Mouse (Mus musculus) ES-Bruce4 (cell line): ENCODE data around the gene Rdh5. TPM values are rescaled to one million over a fixed set of nuclear protein-coding genes. Genes with fewer than 3 reads are reported as not detected.

ENCODE experiments used
- H3K27ac ChIP-seq: 2 replicates; pipeline ENCODE4 v1.5.1; 2012; ENCODE audit warnings: low read length, inconsistent platforms; ENCODE audit not compliant: insufficient read depth
- H3K27me3 ChIP-seq: 2 replicates; pipeline ENCODE4 v1.6.1; 2012; ENCODE audit warnings: mild to moderate bottlenecking, low read length, inconsistent platforms; ENCODE audit not compliant: control insufficient read depth, poor library complexity, insufficient read depth, severe bottlenecking
- H3K36me3 ChIP-seq: 2 replicates; pipeline ENCODE4 v1.6.1; 2012; ENCODE audit warnings: inconsistent platforms, mild to moderate bottlenecking, low read length, moderate library complexity; ENCODE audit not compliant: control insufficient read depth, poor library complexity, insufficient read depth, severe bottlenecking
- H3K4me1 ChIP-seq: one replicate; pipeline ENCODE4 v1.8.1; 2011; ENCODE audit warnings: low read length; ENCODE audit not compliant: control insufficient read depth, insufficient read depth
- H3K4me3 ChIP-seq: 2 replicates; pipeline ENCODE4 v1.5.1; 2011; ENCODE audit warnings: low read depth, mild to moderate bottlenecking, low read length
- H3K9ac ChIP-seq: 2 replicates; pipeline ENCODE4 v1.6.1; 2012; ENCODE audit warnings: low read depth, mild to moderate bottlenecking, inconsistent platforms; ENCODE audit not compliant: poor library complexity, severe bottlenecking
- H3K9me3 ChIP-seq: replicated peaks from 2 replicates; pipeline ENCODE4 v1.6.1; 2012; ENCODE audit warnings: mild to moderate bottlenecking, low read length, inconsistent platforms; ENCODE audit not compliant: control insufficient read depth, poor library complexity, insufficient read depth, severe bottlenecking
- CTCF ChIP-seq: IDR thresholded peaks from one replicate; pipeline ENCODE4 v1.8.1; 2011; ENCODE audit warnings: low read depth, low read length
- EP300 ChIP-seq: IDR thresholded peaks from 2 replicates; pipeline ENCODE4 v1.6.1; 2011; ENCODE audit warnings: low read depth, low read length; ENCODE audit not compliant: insufficient read depth
- POLR2A ChIP-seq: IDR thresholded peaks from one replicate; pipeline ENCODE4 v1.8.1; 2011; ENCODE audit warnings: low read length; ENCODE audit not compliant: insufficient read depth
- polyA plus RNA-seq: library from polyadenylated mRNA; stranded (reverse); fragments of >200 nt; gene quantifications from 2 replicates; pipeline ENCODE4 v1.2.4, GENCODE M21; 2011; ENCODE audit warnings: low read depth; ENCODE audit not compliant: missing spikeins, insufficient read depth, insufficient read length

Gene Rdh5
- polyA plus RNA-seq, 1 experiment, result 3.5 TPM

DNA sequence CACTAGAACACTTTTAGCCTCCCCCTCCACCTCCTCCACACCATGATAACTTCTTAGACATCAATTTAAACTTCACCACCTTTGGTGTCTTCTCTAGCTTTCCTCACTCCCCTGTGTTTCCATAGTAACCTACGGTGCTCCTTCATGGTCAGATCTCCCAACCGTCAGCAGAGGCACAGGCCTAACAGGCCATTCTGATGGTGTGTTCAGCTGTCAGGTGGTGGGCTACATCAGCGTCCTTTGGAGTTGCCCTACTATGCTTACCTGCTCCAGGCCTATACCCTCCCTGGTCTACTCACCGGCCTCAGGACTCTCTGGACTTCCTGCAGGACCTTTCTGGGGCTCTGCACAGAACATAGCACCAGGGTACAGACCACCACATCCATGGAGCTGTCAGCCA, 37.5 kb upstream of the Rdh5 start:
- Histone ChIP-seq H3K27ac (no peak overlapping the region), H3K27me3 (no peaks in the 10 kb centered on the region), H3K36me3 (no peaks in the 10 kb centered on the region), H3K9ac (no peak overlapping the region), H3K4me1 (no peaks in the 10 kb centered on the region), H3K9me3 (no peaks in the 10 kb centered on the region), H3K4me3 (no peak overlapping the region)
- TF ChIP-seq CTCF (no peak), POLR2A (no peak), EP300 (no peak)

DNA sequence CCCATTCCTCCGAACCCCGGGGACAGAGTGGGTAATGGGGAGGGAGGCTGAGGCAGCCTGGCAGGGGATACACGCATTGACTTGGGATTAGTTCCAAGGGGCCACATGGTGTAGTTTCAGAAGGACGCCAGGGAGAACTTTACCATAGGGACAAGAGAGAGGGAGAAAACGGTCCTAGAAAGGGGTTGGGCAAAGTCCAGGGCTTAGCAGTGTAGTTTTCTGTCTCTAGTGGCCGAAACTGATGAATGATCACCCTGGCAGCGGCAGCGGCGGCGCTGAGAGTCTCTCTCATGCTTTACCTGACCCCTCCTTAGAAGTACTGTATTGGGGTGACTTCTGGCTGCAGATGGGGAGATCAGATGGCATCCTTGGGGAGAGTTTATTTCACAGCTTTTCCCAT, 35.7 kb upstream of the Rdh5 start:
- TF ChIP-seq POLR2A, result no peak
- TF ChIP-seq EP300, result no peak
- no peak for TF ChIP-seq CTCF
- Histone ChIP-seq H3K9ac (no peak overlapping the region), H3K4me3 (no peak overlapping the region), H3K4me1 (no peaks in the 10 kb centered on the region), H3K27me3 (no peaks in the 10 kb centered on the region), H3K27ac (no peak overlapping the region), H3K9me3 (no peaks in the 10 kb centered on the region), H3K36me3 (no peaks in the 10 kb centered on the region)

DNA sequence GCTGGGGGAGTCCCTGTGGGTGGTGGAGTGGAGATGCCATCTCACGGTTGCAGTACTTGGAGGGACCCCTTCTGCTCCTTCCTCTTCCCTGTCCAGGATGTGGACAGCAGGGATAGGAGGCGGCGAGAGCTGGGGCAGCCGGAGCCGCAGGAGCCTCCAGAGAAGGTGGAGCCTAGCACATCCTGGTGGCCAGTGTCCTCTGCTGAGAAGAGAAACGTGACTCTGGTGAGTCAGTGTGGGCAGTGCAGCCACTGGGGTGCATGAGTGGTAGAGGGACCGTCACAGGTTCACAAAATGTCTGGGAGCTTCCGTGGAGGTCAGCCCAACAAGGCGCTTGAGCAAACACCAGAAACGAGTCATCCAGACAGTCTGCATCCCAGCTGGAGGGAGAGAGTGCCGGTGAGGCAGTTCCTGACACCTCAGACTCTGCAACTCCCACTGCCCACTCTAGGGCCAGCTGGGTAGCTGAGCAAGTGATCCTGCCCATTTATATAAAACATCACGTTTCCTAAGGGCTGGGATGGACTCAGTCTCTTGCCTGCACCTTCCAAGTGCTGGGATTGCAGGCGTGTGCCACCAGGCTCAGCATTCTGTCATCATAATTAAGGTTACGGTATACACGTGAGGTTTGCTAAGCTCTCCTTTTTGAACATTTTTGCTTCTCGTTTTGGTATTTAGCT, 27.7 kb upstream of the Rdh5 start:
- Histone ChIP-seq H3K9me3 (no peaks in the 10 kb centered on the region), H3K27ac (no peak overlapping the region), H3K4me1 (no peaks in the 10 kb centered on the region), H3K27me3 (no peaks in the 10 kb centered on the region), H3K36me3 (no peaks in the 10 kb centered on the region), H3K9ac (no peak overlapping the region), H3K4me3 (no peak overlapping the region)
- TF ChIP-seq POLR2A, result no peak
- TF ChIP-seq EP300, result no peak
- no peak for TF ChIP-seq CTCF

DNA sequence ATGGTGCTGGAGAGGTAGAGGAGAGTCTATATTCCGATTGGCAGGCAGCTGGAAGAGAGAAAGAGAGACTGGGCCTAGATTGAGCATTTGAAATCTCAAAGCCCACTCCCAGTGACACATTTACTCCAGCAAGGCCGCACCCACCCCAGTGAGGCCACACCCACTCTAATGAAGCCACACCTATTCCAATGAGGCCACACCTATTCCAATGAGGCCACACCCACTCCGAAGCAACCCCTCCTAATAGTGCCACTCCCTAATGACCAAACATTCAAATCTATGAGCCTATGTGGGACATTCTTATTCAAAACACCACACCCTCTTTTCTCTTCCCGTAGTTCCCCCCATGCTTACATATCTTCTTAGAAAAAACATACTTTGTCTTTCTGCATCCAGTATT, 24.8 kb upstream of the Rdh5 start:
- no peak overlapping the region for H3K27ac ChIP-seq
- H3K27me3 ChIP-seq, result no peaks in the 10 kb centered on the region
- no peaks in the 10 kb centered on the region for H3K9me3 ChIP-seq
- H3K36me3 ChIP-seq, result no peaks in the 10 kb centered on the region
- no peak overlapping the region for H3K9ac ChIP-seq
- no peaks in the 10 kb centered on the region for H3K4me1 ChIP-seq
- no peak overlapping the region for H3K4me3 ChIP-seq
- TF ChIP-seq CTCF, result no peak
- TF ChIP-seq POLR2A, result no peak
- no peak for TF ChIP-seq EP300

DNA sequence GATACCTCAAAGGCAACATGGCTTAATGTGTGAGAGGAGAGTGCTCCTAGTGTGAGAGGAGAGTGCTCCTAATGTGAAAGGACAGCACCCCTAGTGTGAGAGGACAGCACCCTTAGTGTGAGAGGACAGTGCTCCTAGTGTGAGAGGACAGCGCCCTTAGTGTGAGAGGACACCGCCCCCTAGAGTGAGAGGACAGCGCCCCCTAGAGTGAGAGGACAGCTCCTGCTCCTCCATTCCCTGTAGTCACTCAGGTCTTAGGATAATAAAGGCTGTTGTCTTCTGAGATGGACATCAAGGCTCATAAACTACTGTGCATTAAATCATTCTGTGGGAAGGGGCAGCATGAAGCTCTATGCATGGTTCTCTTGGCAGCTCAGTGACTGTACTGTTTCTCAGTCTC, 23.0 kb upstream of the Rdh5 start:
- H3K36me3 ChIP-seq, result no peaks in the 10 kb centered on the region
- H3K27me3 ChIP-seq, result no peaks in the 10 kb centered on the region
- no peak overlapping the region for H3K27ac ChIP-seq
- H3K4me1 ChIP-seq, result no peaks in the 10 kb centered on the region
- H3K4me3 ChIP-seq, result no peak overlapping the region
- H3K9ac ChIP-seq, result no peak overlapping the region
- peak; percentile 98 for TF ChIP-seq CTCF
- TF ChIP-seq EP300, result no peak
- H3K9me3 ChIP-seq, result no peaks in the 10 kb centered on the region

DNA sequence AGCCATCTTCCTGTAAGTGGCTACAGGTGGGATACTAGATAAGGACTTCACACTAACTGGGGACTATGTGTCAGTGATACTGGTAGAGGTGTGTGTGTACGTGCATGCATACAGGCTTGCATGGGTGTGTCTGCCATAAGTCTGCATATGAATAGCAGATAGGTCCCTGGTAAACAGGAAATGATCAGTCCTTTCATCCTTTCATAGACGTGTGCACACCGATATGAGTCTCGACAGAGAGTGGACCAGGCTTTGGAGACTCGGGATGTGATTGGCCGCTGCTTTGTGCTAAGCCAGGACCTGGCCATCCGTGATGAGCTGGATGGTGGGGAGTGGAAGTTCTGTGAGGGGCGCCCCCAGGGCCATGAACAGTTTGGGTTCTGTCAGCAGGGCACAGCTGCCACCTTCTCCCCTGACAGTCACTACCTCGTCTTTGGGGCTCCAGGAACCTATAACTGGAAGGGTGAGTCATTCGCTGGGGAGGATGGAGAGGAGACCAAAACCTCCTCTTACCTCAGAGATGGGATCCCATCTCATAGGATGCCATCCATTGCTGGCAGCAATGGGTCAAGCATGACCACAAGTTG, 17.9 kb upstream of the Rdh5 start:
- H3K27me3 ChIP-seq, result no peaks in the 10 kb centered on the region
- H3K27ac ChIP-seq, result no peak overlapping the region
- H3K4me3 ChIP-seq, result no peak overlapping the region
- no peaks in the 10 kb centered on the region for H3K9me3 ChIP-seq
- H3K36me3 ChIP-seq, result no peaks in the 10 kb centered on the region
- no peak for TF ChIP-seq CTCF
- TF ChIP-seq POLR2A, result no peak
- no peak for TF ChIP-seq EP300
- no peak overlapping the region for H3K9ac ChIP-seq
- no peaks in the 10 kb centered on the region for H3K4me1 ChIP-seq
